Mouse (Mus musculus) erythroid progenitor cell, adult 5-6 weeks (primary cell): ENCODE measurements around the gene Kcnh3. TPM values are rescaled to one million over a fixed set of nuclear protein-coding genes. Genes with fewer than 3 reads are reported as not detected.

Source experiments
- ATAC-seq: replicated peaks from 2 replicates; pipeline ENCODE4 v1.8.0; 2016; ENCODE audit warnings: moderate number of reproducible peaks, mild to moderate bottlenecking, moderate TSS enrichment, inconsistent platforms; ENCODE audit not compliant: poor library complexity, low FRiP score, severe bottlenecking
- total RNA-seq, 2 experiments: library from RNA; stranded (forward) in 1 of 2; stranded (reverse) in 1 of 2; fragments of 150-400 nt in 1 of 2; fragments of 186-747, 209-891 nt in 1 of 2; gene quantifications; 2 replicates each; pipeline versions ENCODE4 v1.2.3 to v1.2.4; 2015 to 2017; ENCODE audit warnings: low replicate concordance in 2 of 2

The Kcnh3 gene
- not detected in 2 replicates for total RNA-seq (2015; ENCODE audit: low replicate concordance)
- total RNA-seq (2017; ENCODE audit: low replicate concordance) = not detected in 2 replicates

DNA sequence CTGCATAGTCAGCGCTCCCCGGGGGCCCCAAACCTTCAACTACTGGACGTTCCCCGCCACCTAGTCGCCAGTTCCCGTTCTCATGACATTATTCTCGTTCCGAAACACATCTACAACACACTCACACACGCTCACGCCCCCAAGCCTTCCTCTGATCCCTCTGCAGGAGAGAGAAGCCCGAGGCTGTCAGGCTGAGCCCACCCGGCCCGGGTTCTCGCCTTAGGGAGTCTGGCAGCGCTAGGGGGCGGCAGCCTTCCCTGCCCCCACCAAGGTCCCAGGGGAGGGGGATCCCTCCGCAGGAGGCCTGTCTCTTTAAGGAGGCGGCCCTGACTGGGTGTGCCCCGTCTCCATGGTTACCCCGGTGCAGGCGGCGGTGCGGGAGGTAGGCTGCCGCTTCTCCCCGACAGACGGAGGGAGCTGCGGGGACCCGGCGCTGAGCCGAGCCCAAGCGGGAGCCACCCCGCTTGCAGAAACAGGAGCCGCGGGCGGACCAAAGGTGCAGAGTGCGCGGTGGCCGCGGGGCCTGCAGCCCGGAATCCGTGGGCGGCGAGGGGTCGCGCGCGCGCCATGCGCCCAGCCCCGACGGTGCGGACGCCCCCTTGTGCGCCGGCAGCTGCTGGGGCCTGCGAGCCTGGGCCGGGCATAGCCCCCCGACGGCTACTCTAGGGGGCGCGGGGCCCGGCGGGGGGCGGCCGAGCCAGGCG is at the start of gene Kcnh3:
Gene Kcnh3 (plus strand): TSS at position 654 of the 704 bp plus-strand sequence.
- no peak for ATAC-seq

DNA sequence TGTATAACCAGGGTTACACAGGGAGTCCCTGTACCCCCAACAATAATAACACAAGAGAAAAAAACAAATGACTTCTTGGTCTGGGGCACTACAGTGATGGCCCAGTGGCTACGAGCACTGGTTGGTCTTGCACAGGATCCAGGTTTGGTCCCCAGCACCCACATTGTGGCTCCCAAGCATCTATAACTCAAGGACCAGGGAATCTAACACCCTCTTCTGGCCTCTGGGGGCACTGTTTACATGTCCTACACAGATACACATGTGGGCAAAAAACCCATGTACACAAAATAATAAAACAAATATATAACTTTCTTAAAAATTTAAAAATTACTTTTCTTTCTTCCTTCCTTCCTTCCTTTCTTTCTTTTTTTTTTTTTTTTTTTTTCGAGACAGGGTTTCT is 45.0 kb upstream of the Kcnh3 start:
- ATAC-seq = no peak

DNA sequence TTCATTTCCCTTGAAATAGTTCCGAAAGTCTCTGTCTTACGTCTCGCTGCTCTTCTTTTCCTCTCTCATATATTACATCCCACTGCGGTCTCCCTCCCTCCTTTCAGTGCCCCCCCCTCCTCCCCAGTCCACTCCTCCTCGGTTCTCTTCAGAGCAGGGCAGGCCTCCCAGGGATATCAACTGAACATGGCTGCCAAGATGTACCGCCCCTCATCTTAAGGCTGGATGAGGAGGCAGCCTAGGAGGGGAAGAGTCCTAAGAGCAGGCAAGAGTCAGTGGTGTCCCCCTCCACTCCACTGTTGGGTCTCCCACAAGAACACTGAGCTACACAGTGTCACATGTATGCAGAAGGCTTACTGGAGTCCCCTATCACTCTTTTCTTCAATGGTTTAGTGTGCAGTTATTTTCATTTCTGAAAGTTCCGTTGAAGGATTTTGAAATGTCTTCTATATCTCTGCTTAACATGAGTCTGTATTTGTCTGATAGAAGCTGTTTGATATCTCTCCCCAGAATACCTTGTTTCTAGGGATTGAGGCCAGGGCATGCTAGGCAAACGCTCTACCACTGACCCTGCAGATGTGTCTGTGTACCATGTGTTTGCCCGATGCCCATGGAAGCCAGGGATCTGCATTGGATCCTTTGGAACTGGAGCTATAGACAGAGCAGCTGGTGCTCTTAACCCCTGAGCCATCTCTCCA is 40.3 kb upstream of the Kcnh3 start:
- ATAC-seq = no peak

DNA sequence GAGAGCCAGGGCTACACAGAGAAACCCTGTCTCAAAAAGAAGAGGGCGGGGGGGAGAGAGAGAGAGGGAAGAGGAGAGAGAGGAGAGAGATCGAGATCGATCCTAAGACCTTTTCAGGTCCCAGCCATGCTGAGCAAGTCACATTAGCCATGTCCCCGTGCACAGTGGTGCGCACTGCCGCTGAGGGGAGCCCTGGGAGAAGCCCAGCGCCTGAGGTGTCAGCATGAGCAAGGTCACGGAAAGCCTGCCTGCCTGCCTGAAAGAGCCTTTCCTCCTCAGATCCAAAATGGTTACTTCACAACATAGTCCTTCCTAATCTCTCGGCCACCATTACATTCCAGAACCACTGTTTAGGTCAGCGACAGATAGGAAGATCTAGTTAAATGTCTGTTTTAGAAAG is 30.3 kb upstream of the Kcnh3 start:
- no peak for ATAC-seq

DNA sequence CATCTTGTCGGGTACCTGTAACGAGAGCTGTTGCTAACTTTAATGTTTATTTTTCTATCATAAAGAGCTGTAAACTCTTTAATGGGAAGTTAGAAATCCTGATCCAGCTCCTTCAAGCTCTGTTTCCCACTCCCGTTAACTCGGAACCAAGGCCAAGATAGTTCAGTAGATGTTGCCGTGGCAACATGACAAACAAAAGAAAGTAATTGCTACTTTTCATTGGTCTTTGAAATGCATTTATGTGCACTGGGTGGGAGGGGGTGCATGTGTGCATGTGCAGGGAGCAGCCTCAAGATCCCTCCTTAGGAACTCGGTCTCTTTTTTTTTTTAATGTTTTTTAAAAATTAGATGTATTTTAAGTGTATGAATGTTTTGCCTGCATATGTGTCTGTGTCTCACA is 29.6 kb upstream of the Kcnh3 start:
- ATAC-seq = no peak

DNA sequence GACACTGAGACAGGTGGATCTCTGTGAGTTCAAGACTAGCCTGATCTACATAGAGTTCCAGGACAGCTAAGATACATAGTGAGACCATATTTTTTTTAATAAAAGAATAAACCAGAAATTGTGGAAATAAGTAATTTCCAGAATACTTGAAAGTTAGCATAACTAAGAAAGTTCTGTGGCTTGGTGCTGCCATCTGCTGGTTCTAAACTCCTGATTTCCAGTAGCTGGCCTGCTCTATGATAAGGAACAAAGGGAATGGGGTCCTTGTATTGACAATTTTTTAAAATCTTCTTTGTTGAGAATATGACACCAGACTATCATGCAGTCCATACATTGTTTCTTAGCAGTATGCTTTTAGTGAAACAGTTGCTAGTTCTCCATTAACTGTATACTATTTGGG is 25.9 kb upstream of the Kcnh3 start:
- no peak for ATAC-seq

DNA sequence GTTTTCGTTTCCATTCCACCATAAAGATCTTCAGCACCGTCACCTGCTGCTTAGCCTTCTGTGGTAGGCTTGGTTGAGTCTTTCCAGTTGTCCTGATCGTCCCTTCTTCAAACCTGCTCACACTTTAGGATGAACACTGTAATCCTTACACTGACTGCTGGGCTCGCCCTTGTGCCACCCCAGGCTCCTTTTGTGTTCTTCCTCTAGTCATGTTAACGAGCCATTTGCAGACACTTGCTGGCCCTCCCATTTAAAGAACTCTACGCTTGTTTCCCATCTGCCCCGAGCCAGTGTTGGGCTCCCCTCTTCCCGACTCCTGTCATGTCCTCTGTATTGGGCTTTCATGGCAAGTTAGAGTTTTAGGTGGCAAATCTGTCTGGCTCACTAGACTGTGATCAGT is 18.7 kb upstream of the Kcnh3 start:
- ATAC-seq = no peak

DNA sequence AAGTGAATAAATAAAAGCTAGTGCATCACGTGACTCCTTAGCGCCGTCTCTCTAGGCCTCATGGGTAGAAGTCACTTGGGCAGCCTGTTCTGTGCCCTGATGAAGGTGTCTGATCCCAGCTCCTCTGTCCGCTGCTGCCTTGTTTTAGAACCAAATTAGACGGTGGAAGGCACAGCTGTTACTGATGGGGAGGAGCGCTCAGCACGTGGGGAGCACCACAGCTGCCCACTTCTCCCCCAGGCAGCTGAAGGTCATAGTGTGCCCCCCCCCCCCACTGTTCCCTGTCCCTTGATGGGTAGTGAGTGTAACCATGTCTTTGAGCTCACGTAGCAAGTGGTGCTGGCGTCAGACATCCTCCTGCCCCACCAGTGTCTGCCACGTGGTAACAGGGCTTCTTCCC is 11.5 kb upstream of the Kcnh3 start:
- ATAC-seq = no peak

DNA sequence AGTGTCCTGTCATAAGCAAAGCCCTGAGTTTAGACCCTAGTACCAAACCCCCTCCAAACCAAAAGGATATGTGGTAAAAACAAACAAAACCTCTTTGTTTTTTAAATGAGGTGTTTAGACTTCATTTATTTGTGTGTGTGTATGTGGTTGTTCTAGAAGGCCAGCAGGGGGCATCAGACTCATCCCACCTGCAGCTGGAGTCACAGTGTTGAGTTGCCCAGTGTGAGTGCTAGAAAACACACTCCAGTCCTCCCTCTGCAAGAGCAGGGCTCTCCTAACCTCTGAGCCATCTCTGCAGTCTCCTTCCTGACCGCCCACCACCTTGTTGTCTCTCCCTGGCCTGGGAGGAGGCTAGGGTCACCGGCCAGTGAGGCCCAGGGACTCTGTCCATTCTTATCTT is 9.7 kb upstream of the Kcnh3 start:
- ATAC-seq = no peak

DNA sequence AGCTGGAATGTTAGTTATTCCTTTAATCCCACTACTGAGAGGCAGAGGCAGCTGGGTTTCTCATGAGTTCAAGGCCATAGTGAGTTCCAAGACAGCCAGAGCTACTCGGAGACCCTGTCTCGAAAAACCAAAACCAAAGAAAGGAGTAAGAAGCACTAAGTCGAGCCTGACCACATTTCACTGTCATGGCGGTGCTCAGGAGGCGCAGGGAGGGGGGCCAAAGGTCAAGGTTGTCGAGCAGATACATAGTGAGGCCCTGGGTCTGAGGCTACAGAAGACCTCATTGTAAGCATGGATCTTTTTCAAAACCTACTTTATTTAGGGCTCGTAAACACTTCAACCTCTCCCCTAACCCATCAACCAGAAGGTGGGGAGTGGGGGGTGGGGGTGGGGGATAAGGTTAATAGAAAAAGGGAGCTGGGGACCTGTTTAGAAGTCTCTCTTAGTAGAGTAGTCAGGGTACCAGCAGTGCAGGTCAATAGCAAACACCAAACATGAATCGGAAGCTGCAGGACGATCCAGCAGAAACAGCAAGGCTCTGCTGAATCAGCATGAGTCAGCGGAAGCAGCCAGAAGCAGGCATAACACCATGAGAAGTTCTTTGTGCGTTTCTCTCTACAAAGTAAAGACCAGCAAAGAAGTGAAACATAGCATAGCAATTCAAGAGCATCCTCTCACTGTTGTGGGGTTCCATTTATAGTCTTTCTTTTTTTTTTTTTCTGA is 8.8 kb upstream of the Kcnh3 start:
- ATAC-seq = no peak

DNA sequence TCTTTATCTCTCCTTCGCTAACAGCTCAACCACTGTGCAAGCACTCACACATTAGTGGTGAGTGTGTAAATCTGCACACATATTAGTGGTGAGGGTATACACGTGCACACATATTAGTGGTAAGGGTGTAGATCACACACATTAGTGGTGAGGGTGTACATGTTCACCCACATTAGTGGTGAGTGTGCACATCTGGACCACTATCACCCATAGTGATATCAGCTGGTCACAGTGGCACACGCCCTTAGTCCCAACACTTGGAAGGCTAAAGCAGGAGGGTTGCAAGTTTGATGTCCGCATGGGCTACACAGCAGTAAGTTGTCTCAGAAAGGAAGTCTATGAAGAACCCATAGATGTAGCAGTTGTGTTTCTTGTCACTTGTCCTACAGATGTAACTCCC is 7.0 kb upstream of the Kcnh3 start:
- ATAC-seq = no peak

DNA sequence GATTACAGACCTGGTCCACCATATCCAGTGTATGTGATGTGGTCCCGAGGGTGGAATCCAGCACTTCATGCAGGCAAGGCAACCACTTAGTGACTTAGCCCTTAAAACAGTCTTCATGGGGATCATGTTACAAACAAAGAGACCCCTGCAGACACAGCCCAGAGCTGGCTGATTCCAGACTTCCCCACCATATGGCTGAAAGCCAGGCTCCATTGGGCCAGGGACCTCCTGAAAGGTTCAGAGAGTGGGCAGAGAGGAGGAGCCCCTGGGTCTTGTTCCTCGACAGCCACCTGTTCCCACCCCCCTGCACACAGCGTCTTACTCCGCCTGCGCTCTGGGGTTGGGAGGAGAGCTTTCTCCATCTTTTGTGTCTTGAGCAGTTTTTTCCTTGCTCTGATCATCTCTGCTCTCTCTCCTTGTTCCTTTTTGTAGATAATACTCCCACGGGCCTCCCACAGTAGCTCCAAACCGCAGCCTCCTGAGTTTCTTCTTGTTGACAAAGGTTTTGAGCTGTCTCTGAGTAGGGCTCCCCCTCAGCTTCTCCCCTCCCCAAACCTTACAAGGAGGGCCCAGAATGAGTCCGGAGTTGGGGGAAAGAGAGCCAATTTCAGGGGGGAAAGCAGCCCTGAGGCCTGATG is 3.2 kb upstream of the Kcnh3 start:
- no peak for ATAC-seq

DNA sequence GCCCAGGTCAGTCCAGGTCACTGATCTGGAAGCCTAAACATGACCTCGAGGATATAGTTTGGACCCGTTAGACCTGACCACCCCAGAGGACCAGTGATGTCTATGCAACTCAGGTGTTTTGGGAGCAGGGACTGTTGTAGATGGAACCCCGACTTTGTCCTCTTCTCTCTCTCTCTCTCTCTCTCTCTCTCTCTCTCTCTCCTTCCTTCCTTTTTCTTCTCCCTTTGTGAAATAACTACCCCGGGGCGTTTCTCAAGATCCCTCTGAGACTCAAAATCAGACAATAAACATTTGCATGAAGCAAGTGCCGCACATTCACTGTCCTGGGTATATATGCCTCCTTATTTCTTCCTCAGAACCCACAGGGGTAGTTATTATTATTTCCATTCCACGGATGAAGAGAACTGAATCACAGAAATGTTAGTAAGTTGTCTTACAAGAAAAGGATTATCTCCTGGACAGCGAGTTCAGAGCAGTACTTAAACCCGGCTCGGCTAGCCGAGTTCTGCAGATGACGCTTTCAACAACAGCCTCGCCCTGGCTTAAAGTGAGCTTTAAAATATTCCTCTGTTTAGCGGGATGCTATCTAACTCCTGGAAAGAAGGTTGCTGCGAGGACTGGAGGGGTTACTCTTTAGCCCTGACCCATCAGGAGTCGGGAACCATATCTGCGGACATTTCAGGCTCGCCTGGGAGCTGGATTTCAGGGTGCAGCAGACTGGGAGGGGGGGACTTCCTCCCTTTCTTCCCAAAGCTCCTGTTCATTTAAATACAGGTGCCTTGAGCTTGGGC is 1.7 kb upstream of the Kcnh3 start:
- no peak for ATAC-seq

DNA sequence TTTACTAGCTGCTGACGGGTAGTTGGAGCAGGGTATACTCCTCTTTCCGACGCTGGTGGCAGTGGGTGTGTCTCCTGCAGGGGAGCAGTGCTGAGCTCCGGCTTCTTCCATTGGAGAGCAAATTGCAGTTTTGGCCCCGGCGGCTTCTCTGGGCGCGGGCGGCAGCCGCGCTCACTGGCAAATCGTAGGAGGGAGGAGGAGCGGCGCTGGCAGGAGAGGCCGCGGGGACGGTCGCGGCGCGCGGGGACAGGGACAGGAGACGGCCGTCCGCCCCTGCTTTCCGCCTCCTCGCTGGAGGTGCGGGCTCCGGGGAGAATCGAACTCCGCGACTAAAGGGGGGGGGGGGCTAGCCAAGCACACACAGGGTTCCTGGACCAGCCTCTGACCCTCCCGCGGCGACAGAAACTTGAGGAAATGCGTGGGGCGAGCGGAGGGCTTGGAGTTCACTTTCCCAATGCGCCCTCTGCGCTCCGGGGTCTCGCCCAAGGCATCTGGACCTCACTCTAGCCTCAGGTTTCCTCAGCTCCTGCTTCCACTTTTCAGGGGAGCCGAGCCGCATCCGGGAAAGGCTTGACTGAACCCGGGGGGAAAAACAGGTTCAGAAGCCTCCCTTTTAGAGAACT is 965 bp upstream of the Kcnh3 start:
- no peak for ATAC-seq

DNA sequence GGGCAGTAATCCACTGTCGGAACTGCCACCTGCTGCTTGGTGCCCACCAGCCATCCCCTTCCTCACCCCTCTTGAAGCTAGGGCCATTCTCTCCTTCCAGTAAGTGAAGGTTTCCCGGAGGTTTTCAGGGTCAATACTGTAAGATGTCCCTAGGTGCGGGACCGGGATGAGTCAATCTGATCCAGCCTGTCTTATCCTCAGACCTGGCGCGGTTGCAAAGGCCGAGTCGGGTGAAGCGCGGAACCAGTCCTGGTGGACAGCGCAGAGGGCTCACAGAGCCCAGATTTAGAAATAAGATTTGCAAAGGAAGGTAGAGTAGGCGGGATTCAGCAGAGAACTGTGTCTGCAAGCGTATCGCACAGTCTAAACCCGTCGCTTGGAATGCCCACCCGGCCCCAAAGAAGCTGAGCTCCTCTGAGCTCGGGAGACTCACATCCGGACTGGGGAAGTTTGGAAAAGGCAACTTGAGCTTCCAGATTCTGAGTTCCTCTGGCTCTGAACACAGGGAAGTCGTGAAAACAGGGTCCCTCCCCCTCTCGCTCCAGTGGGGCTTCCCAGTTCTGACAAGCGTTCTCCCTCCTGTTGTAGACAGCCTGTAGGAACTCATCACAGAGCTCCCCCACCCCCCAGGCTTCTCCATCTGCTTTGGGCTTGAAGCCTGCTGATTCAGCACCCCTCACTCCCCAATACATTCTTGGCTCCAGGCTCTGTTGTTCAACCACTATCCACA is 585 bp downstream of the Kcnh3 start:
- ATAC-seq = no peak

DNA sequence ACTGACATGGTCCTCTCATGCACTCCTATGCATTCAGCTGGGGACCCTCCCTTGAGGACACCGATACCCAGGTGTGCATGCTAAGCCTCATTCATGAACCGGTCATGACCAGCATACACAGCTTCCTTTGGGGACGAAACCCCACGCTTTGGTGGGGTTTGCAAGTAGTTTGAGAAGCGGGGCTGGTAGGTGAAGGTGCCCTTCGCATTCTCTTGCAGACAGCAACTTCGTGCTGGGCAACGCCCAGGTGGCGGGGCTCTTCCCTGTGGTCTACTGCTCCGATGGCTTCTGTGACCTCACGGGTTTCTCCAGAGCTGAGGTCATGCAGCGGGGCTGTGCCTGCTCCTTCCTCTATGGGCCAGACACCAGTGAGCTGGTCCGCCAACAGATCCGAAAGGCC is 1.4 kb downstream of the Kcnh3 start:
- no peak for ATAC-seq

DNA sequence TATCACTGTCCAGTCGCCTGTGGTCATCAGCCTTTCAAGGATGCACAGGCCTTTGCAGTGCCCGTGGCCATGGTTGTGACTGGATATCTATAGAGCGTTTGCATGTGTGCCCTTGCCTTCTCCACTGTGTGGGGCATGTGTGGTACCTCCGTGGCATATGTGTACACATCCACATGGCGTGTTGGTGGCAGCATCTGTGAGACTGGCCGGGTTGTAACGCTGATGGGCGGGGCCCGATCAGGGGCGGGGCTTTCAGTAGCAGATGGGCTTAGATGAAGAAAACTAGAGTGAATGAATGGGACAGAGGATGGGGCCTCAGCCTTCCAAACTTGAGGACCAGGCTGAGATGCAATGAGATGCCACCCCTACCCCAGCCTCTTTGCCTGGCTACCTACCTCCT is 7.3 kb downstream of the Kcnh3 start:
- ATAC-seq = no peak

DNA sequence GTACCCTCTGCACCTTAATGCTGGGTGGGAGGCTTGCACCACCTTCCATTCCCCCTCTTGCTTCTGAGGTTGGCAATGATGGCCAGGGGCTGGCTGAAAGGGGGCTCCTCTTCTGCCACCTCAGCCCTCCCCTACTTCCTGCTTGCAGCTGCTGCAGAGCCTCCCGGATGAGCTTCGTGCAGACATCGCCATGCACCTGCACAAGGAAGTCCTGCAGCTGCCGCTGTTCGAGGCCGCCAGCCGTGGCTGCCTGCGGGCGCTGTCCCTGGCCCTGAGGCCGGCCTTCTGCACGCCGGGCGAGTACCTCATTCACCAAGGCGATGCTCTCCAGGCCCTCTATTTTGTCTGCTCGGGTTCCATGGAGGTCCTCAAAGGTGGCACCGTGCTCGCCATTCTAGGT is 9.1 kb downstream of the Kcnh3 start:
- ATAC-seq = no peak
